Mouse (Mus musculus): ENCODE data around the gene Atp2a3.

Atp2a3 gene

GRCm38 (mm10) chr11:73039102-73039799 is 78.3 kb downstream of the Atp2a3 start:
- peak; percentile 49 to 70 for DNase-seq

Data from cerebellum, postnatal 25 days (tissue).